Mouse (Mus musculus): ENCODE data around the gene Rac1.
"Not testable (repeated sequence)": the region's sequence is repeated elsewhere in the genome, so short reads cannot be mapped to it uniquely, and the experiment has no call there.

Gene Rac1

GRCm38 (mm10) chr5:143525454-143526225 lies 2.2 kb downstream of the Rac1 start:
- no peak for DNase-seq

GRCm38 (mm10) chr5:143522882-143523281 lies 5.0 kb downstream of the Rac1 start:
- no peak for DNase-seq

- DNase-seq, result no peak
Measured at GRCm38 (mm10) chr5:143520415-143520814, 7.4 kb downstream of the Rac1 start.

- no peak for DNase-seq
Measured at GRCm38 (mm10) chr5:143518045-143518591, 9.7 kb downstream of the Rac1 start.

GRCm38 (mm10) chr5:143517436-143517835 lies 10.4 kb downstream of the Rac1 start:
- DNase-seq, result no peak

GRCm38 (mm10) chr5:143517005-143517404 lies 10.8 kb downstream of the Rac1 start:
- no peak for DNase-seq

GRCm38 (mm10) chr5:143514878-143515277 lies 13.0 kb downstream of the Rac1 start:
- DNase-seq, result no peak

- DNase-seq, result no peak
Measured at GRCm38 (mm10) chr5:143512305-143512704, 15.5 kb downstream of the Rac1 start.

- no peak for DNase-seq
Measured at GRCm38 (mm10) chr5:143511577-143511976, 16.3 kb downstream of the Rac1 start.

GRCm38 (mm10) chr5:143509737-143510136 lies 18.1 kb downstream of the Rac1 start:
- no peak for DNase-seq

GRCm38 (mm10) chr5:143509294-143509693 lies 18.5 kb downstream of the Rac1 start:
- no peak for DNase-seq

GRCm38 (mm10) chr5:143505545-143505944 lies 22.3 kb downstream of the Rac1 start:
- DNase-seq, result no peak

- DNase-seq, result no peak
Measured at GRCm38 (mm10) chr5:143505056-143505455, 22.8 kb downstream of the Rac1 start.

GRCm38 (mm10) chr5:143504453-143504852 lies 23.4 kb downstream of the Rac1 start:
- DNase-seq, result no peak

- DNase-seq, result no peak
Measured at GRCm38 (mm10) chr5:143503740-143504139, 24.1 kb downstream of the Rac1 start.

GRCm38 (mm10) chr5:143502899-143503557 lies 24.8 kb downstream of the Rac1 start:
- no peak for DNase-seq

GRCm38 (mm10) chr5:143501649-143502048 lies 26.2 kb downstream of the Rac1 start:
- DNase-seq, result peak; percentile 30

- DNase-seq, result no peak
Measured at GRCm38 (mm10) chr5:143501140-143501539, 26.7 kb downstream of the Rac1 start.

GRCm38 (mm10) chr5:143500711-143501110 lies 27.1 kb downstream of the Rac1 start:
- DNase-seq, result not testable (repeated sequence)

GRCm38 (mm10) chr5:143499686-143500085 lies 28.1 kb downstream of the Rac1 start:
- no peak for DNase-seq

GRCm38 (mm10) chr5:143499197-143499596 lies 28.6 kb downstream of the Rac1 start:
- no peak for DNase-seq

- DNase-seq, result no peak
Measured at GRCm38 (mm10) chr5:143497451-143497850, 30.4 kb downstream of the Rac1 start.

GRCm38 (mm10) chr5:143495708-143496107 lies 32.1 kb downstream of the Rac1 start:
- DNase-seq, result no peak

GRCm38 (mm10) chr5:143493163-143493562 lies 34.7 kb downstream of the Rac1 start:
- DNase-seq, result no peak
